1 mouse cellular context compared by ENCODE assay signal in the genomic region with DNA sequence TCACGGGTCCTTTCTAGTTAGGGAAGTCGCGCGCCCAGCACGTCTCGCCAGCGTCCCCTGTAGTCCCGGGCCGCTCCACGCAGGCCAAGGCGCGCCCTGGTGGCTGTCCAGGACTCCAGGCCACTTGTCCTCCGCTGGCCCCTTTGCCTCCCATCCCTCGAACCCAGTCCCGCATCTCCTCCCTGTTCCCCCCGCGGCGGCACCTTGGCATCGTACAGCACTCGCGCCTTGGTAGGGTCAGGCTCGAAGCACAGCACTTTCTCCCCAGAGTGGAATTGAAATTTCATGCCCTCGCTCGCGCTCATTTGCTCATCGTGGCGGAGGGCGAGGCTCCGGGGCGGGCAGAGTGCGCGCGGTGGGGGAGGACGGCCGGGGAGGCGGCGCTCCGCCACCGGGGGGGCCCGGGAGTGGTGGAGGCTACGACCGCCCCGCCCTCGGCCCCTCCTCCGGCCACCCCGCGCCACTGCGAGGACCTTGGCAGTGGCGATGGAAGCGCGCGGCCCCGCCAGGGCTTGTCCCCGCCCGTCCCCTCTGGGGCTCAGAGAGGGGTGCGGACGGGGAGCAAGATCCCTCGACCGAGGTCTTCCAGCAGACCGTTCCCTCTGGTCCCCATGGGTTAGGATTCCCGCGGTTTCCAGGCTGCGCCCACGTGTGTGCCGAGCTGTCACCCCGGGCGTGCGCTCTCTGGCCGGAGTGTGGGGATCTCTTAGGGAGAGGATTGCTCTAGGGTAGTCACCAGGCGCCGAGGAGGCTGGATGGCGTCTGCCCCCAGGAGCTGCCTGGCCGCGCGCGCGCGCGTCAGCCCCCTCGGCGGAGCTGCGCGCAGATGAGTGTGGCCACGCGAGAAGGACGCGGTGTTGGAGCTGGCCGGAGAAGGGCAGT.
TF ChIP-seq lines count a peak whose summit lies in the region.

A gene (minus strand): TSS at position 374 of the 882 bp plus-strand sequence.

TF ChIP-seq in MEL, 35 proteins besides CTCF, POLR2A, EP300 and RAD21 (continued from another document):
- 0 out of 2 replicates have a peak, but pooled peaks have one; percentile 21 for TF ChIP-seq BHLHE40 (IDR thresholded peaks at IDR 0.05; ENCODE audit: borderline replicate concordance, low read depth, low read length)
- TF ChIP-seq MEF2A (IDR thresholded peaks at IDR 0.05; ENCODE audit: extremely low read depth, insufficient replicate concordance, low read depth, low read length, poor library complexity, severe bottlenecking): peak; percentile 58; the same call in 1 of the 2 replicates
- TF ChIP-seq POLR2AphosphoS2 (IDR thresholded peaks at IDR 0.05; ENCODE audit: low read length): peak; percentile 90
- peak; percentile 39; the same call in 1 of the 2 replicates for TF ChIP-seq SIN3A (IDR thresholded peaks at IDR 0.05; ENCODE audit: low read length)
- no peak for TF ChIP-seq ZKSCAN1 (IDR thresholded peaks at IDR 0.05; ENCODE audit: low read depth, low read length)
